Mouse (Mus musculus): Measurements from ENCODE around the gene Ythdc1. TPM values are rescaled to one million over a fixed set of nuclear protein-coding genes. Genes with fewer than 3 reads are reported as not detected.
A peak's percentile ranks its signal among the peaks of the same experiment; 100 is the strongest.
"Not testable (repeated sequence)": the region's sequence is repeated elsewhere in the genome, so short reads cannot be mapped to it uniquely, and the experiment has no call there.

Gene Ythdc1
- polyA plus RNA-seq, 1 experiment from 2014 or later: 21.2 TPM

DNA sequence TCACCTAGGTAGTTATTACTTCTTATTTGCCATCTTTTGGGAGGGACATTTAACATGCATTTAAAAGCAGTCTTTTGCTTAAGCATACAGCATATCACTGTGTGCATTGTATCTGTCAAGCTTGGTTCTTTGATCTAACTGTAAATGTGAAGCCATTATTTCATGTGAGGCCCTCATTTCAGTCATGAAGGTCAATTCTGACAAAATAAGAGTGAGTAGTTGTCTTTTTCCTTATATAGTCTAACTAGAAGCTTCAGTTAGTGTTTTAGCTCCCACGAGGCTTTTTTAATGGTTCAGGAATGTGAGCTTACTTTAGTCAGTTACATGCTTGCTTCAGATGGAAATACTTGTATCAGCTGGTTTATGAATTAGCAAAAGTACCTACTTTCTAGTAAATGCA is 34.1 kb downstream of the Ythdc1 start:
- Histone ChIP-seq H3K27ac (ENCODE audit: low read depth, low read length) (no peak overlapping the region), H3K4me2 (replicated peaks; ENCODE audit: low read depth) (no peak overlapping the region), H3K4me1 (replicated peaks; ENCODE audit: control insufficient read depth, insufficient read depth, low read length) (no peaks in the 10 kb centered on the region), H3K9ac (ENCODE audit: low read depth, low read length) (no peak overlapping the region), H3K36me3 (ENCODE audit: control insufficient read depth, insufficient read depth) (peaks cover 20% of the 10 kb centered on the region), H3K9me3 (ENCODE audit: control insufficient read depth) (no peaks in the 10 kb centered on the region), H3K4me3 (ENCODE audit: low read depth, low read length) (no peak overlapping the region), H3K27me3 (replicated peaks; ENCODE audit: control insufficient read depth, insufficient read depth, low read length) (no peaks in the 10 kb centered on the region)
- TF ChIP-seq CTCF (IDR thresholded peaks at IDR 0.05; ENCODE audit: low read depth): no peak
- 71% methylated on average over 1 of the region's 1 CpGs for WGBS
- no peak for ATAC-seq

GRCm38 (mm10) chr5:86839472-86839871 is 35.5 kb downstream of the Ythdc1 start:
- Histone ChIP-seq H3K4me3 (ENCODE audit: low read depth, low read length) (no peak overlapping the region), H3K27me3 (replicated peaks; ENCODE audit: control insufficient read depth, insufficient read depth, low read length) (no peaks in the 10 kb centered on the region), H3K4me2 (replicated peaks; ENCODE audit: low read depth) (no peak overlapping the region), H3K9me3 (ENCODE audit: control insufficient read depth) (no peaks in the 10 kb centered on the region), H3K9ac (ENCODE audit: low read depth, low read length) (no peak overlapping the region), H3K4me1 (replicated peaks; ENCODE audit: control insufficient read depth, insufficient read depth, low read length) (no peaks in the 10 kb centered on the region), H3K27ac (ENCODE audit: low read depth, low read length) (no peak overlapping the region), H3K36me3 (ENCODE audit: control insufficient read depth, insufficient read depth) (peaks cover 20% of the 10 kb centered on the region)
- WGBS: 85% methylated on average over 1 of the region's 1 CpGs
- no peak for ATAC-seq
- TF ChIP-seq CTCF (IDR thresholded peaks at IDR 0.05; ENCODE audit: low read depth): no peak

- Histone ChIP-seq H3K4me1 (replicated peaks; ENCODE audit: control insufficient read depth, insufficient read depth, low read length) (no peaks in the 10 kb centered on the region), H3K27ac (ENCODE audit: low read depth, low read length) (no peak overlapping the region), H3K4me2 (replicated peaks; ENCODE audit: low read depth) (no peak overlapping the region), H3K4me3 (ENCODE audit: low read depth, low read length) (no peak overlapping the region), H3K27me3 (replicated peaks; ENCODE audit: control insufficient read depth, insufficient read depth, low read length) (no peaks in the 10 kb centered on the region), H3K36me3 (ENCODE audit: control insufficient read depth, insufficient read depth) (peaks cover 15% of the 10 kb centered on the region), H3K9me3 (ENCODE audit: control insufficient read depth) (no peaks in the 10 kb centered on the region), H3K9ac (ENCODE audit: low read depth, low read length) (no peak overlapping the region)
- 81% methylated on average over 2 of the region's 2 CpGs for WGBS
- no peak for TF ChIP-seq CTCF (IDR thresholded peaks at IDR 0.05; ENCODE audit: low read depth)
- no peak for ATAC-seq
Measured at GRCm38 (mm10) chr5:86840207-86840606, 36.2 kb downstream of the Ythdc1 start.

- H3K27me3 ChIP-seq (replicated peaks; ENCODE audit: control insufficient read depth, insufficient read depth, low read length); H3K4me2 ChIP-seq (replicated peaks; ENCODE audit: low read depth); H3K4me3 ChIP-seq (ENCODE audit: low read depth, low read length); H3K36me3 ChIP-seq (ENCODE audit: control insufficient read depth, insufficient read depth); H3K4me1 ChIP-seq (replicated peaks; ENCODE audit: control insufficient read depth, insufficient read depth, low read length); H3K9ac ChIP-seq (ENCODE audit: low read depth, low read length); H3K27ac ChIP-seq (ENCODE audit: low read depth, low read length); H3K9me3 ChIP-seq (ENCODE audit: control insufficient read depth); ATAC-seq: not testable (repeated sequence)
- TF ChIP-seq CTCF (IDR thresholded peaks at IDR 0.05; ENCODE audit: low read depth): peak; percentile 33; the same call in 1 of the 2 replicates
Measured at GRCm38 (mm10) chr5:86841261-86841660, 37.2 kb downstream of the Ythdc1 start.

- Histone ChIP-seq H3K27me3 (replicated peaks; ENCODE audit: control insufficient read depth, insufficient read depth, low read length) (no peaks in the 10 kb centered on the region), H3K27ac (ENCODE audit: low read depth, low read length) (no peak overlapping the region), H3K4me2 (replicated peaks; ENCODE audit: low read depth) (no peak overlapping the region), H3K9ac (ENCODE audit: low read depth, low read length) (no peak overlapping the region), H3K36me3 (ENCODE audit: control insufficient read depth, insufficient read depth) (no peaks in the 10 kb centered on the region), H3K4me3 (ENCODE audit: low read depth, low read length) (no peak overlapping the region), H3K9me3 (ENCODE audit: control insufficient read depth) (no peaks in the 10 kb centered on the region), H3K4me1 (replicated peaks; ENCODE audit: control insufficient read depth, insufficient read depth, low read length) (no peaks in the 10 kb centered on the region)
- TF ChIP-seq CTCF (IDR thresholded peaks at IDR 0.05; ENCODE audit: low read depth): peak; percentile 78
- ATAC-seq: no peak
Measured at GRCm38 (mm10) chr5:86850104-86850503, 46.1 kb downstream of the Ythdc1 start.

GRCm38 (mm10) chr5:86851658-86852057 is 47.6 kb downstream of the Ythdc1 start:
- Histone ChIP-seq H3K9ac (ENCODE audit: low read depth, low read length) (no peak overlapping the region), H3K27me3 (replicated peaks; ENCODE audit: control insufficient read depth, insufficient read depth, low read length) (no peaks in the 10 kb centered on the region), H3K27ac (ENCODE audit: low read depth, low read length) (no peak overlapping the region), H3K36me3 (ENCODE audit: control insufficient read depth, insufficient read depth) (no peaks in the 10 kb centered on the region), H3K4me3 (ENCODE audit: low read depth, low read length) (no peak overlapping the region), H3K4me2 (replicated peaks; ENCODE audit: low read depth) (no peak overlapping the region), H3K4me1 (replicated peaks; ENCODE audit: control insufficient read depth, insufficient read depth, low read length) (no peaks in the 10 kb centered on the region), H3K9me3 (ENCODE audit: control insufficient read depth) (no peaks in the 10 kb centered on the region)
- no peak for ATAC-seq
- no peak for TF ChIP-seq CTCF (IDR thresholded peaks at IDR 0.05; ENCODE audit: low read depth)
- 54% methylated on average over 5 of the region's 5 CpGs for WGBS

- H3K27ac ChIP-seq (ENCODE audit: low read depth, low read length); H3K36me3 ChIP-seq (ENCODE audit: control insufficient read depth, insufficient read depth); H3K9ac ChIP-seq (ENCODE audit: low read depth, low read length); H3K4me1 ChIP-seq (replicated peaks; ENCODE audit: control insufficient read depth, insufficient read depth, low read length); H3K27me3 ChIP-seq (replicated peaks; ENCODE audit: control insufficient read depth, insufficient read depth, low read length); H3K4me3 ChIP-seq (ENCODE audit: low read depth, low read length); H3K4me2 ChIP-seq (replicated peaks; ENCODE audit: low read depth); H3K9me3 ChIP-seq (ENCODE audit: control insufficient read depth): not testable (repeated sequence)
- peak; percentile 51; the same call in 1 of the 2 replicates for ATAC-seq
- WGBS: 43% methylated on average over 13 of the region's 13 CpGs
Measured at GRCm38 (mm10) chr5:86856505-86856904, 52.5 kb downstream of the Ythdc1 start.

Data from intestine, postnatal 0 days (tissue).